Mouse (Mus musculus): ENCODE results near the gene Fbxl13.

DNA sequence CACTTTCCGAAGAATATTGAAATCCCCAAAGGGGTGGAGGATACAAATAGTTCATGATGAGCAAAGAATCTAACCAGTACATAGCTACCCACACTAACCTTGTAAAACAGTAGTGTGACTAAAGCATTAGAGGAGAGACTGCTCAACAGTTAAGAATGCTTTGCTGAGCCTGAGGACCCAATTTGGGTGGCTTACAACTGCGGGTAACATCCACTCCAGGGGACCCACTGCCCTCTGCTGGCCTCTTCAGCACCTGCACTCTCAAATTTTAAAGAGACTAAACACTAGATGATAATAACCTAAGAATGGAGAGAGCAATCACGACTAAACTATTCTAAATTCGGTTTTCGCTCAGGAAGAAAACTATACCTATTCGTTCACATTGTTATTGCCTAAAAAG is 58.7 kb downstream of the Fbxl13 start:
- TF ChIP-seq CTCF (IDR thresholded peaks at IDR 0.05; ENCODE audit: low read depth, low read length): peak; percentile 72
- no peak for TF ChIP-seq POLR2A (IDR thresholded peaks at IDR 0.05; ENCODE audit: insufficient read depth, low read length)
- TF ChIP-seq EP300 (IDR thresholded peaks at IDR 0.05; ENCODE audit: insufficient read depth, low read depth, low read length): no peak
